Mouse (Mus musculus): ENCODE measurements around the gene Gm21836. TPM values are rescaled to one million over a fixed set of nuclear protein-coding genes. Genes with fewer than 3 reads are reported as not detected.

The Gm21836 gene
- polyA plus RNA-seq (2014; fragmentation: Illumina TruSeq; extraction: RNeasy Lipid Tissue Mini Kit (QIAGEN cat#74804); ENCODE audit: low read depth, low replicate concordance) = not detected

DNA sequence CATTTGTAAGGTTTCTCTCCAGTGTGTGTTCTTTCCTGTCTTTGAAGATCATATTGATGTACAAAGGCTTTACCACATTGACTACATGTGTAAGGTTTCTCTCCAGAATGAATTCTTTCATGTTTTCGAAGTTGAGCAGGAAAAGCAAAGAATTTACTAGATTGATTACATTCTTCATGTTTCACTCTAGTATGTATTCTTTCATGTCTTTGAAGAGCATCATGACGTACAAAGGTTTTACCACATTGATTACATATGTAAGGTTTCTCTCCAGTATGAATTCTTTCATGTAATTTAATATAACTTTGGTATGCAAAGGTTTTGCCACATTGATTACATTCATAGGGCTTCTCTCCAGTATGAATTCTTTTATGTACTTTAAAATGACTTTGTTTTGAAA lies at the start of gene Gm21836:
Gene Gm21836, minus strand, starts transcription at position 101 of the 400 bp plus-strand sequence.

GRCm38 (mm10) chr9:124476096-124476902 lies 17.3 kb downstream of the Gm21836 start, which contains the start of gene Ppp2r3d:
TSS of gene Ppp2r3d (minus strand) at chr9:124476898.

Other genes with a start within 250 kb of the Gm21836 start
- gene 2010315B03Rik, start 181.1 kb downstream of the Gm21836 start, polyA plus RNA-seq (2014; fragmentation: Illumina TruSeq; extraction: RNeasy Lipid Tissue Mini Kit (QIAGEN cat#74804); ENCODE audit: low read depth, low replicate concordance) = 75.3 TPM
- 5.7 TPM for gene Ppp2r3d, start 16.9 kb downstream of the Gm21836 start, polyA plus RNA-seq (2014; fragmentation: Illumina TruSeq; extraction: RNeasy Lipid Tissue Mini Kit (QIAGEN cat#74804); ENCODE audit: low read depth, low replicate concordance)